Mouse (Mus musculus) liver, postnatal 0 days (tissue): Measurements from ENCODE around the gene Ncbp3.

ENCODE experiments used
- CTCF ChIP-seq: sonication (generic); IDR thresholded peaks from 2 replicates; pipeline ENCODE4 v1.5.1; 2016; ENCODE audit warnings: antibody characterized with exemption, low read depth
- EP300 ChIP-seq: IDR thresholded peaks from 2 replicates; pipeline ENCODE4 v1.6.1; 2016; ENCODE audit warnings: antibody characterized with exemption, low read depth, mild to moderate bottlenecking

GRCm38 (mm10) chr11:73014831-73015344 is 32.7 kb upstream of the Ncbp3 start:
- TF ChIP-seq CTCF (no peak), EP300 (no peak)
